Mouse (Mus musculus) kidney, embryonic 15.5 days (tissue): ENCODE measurements at regions not wholly inside any gene's neighbourhood (a gene's known extent, or its start where the extent isn't known, plus 50 kb on each side); places are given as distances from the start of the nearest gene placed in this dataset.

ENCODE experiments used
- ATAC-seq: fragments of 200-750 bp; cut with Nextera tagmentation; replicated peaks from 2 replicates; pipeline ENCODE4 v1.8.0; 2017; ENCODE audit warnings: moderate TSS enrichment; ENCODE audit not compliant: low FRiP score
- H3K27ac ChIP-seq: fragments of 300-500 bp; sonication (generic); 2 replicates; pipeline ENCODE4 v1.5.1; 2015; ENCODE audit warnings: mild to moderate bottlenecking, inconsistent platforms
- H3K27me3 ChIP-seq: fragments of 300-500 bp; sonication (generic); 2 replicates; pipeline ENCODE4 v1.6.1; 2015; ENCODE audit warnings: inconsistent platforms
- H3K36me3 ChIP-seq: fragments of 300-500 bp; sonication (generic); 2 replicates; pipeline ENCODE4 v1.6.1; 2015; ENCODE audit warnings: inconsistent platforms
- H3K4me1 ChIP-seq: fragments of 300-500 bp; sonication (generic); 2 replicates; pipeline ENCODE4 v1.6.1; 2015; ENCODE audit warnings: inconsistent platforms
- H3K4me2 ChIP-seq: fragments of 300-500 bp; sonication (generic); 2 replicates; pipeline ENCODE4 v1.6.1; 2015; ENCODE audit warnings: moderate library complexity, mild to moderate bottlenecking, inconsistent platforms
- H3K4me3 ChIP-seq: fragments of 300-500 bp; sonication (generic); replicated peaks from 2 replicates; pipeline ENCODE4 v1.5.1; 2015; ENCODE audit warnings: mild to moderate bottlenecking, inconsistent platforms
- H3K9ac ChIP-seq: fragments of 300-500 bp; sonication (generic); 2 replicates; pipeline ENCODE4 v1.6.1; 2015; ENCODE audit warnings: mild to moderate bottlenecking, inconsistent platforms
- H3K9me3 ChIP-seq: fragments of 300-500 bp; sonication (generic); replicated peaks from 2 replicates; pipeline ENCODE4 v1.6.1; 2016; ENCODE audit warnings: inconsistent platforms
- WGBS: fragments of 180-500 bp; shearing (Covaris S2); methylation state at CpG from one replicate; pipeline ENCODE4 v1.1.7; 2015; ENCODE audit warnings: mixed read lengths; 5-methylcytosine and 5-hydroxymethylcytosine counted together

DNA sequence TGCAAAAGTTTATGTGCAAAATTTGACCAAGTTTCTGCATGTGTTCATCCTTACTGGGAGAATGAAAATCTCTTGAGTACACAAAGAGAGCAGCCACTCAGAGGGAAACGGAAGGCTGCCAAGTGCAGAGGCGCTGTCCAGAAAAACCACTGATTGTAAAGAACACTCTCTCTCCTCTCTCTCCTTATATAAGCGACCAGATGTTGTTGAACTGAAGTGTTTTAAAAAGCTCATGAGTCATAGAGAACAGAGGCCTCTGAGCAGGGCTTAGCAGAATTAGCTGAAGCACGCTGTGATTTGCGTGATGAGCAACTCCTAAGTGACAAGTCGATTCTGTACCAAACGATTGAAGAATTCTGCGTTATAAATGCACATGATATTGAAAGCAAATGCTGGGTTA lies 68.5 kb upstream of the Arhgap21 start:
- no peak for ATAC-seq
- Histone ChIP-seq H3K4me3 (no peak overlapping the region), H3K9me3 (no peaks in the 10 kb centered on the region), H3K4me2 (no peak overlapping the region), H3K36me3 (no peaks in the 10 kb centered on the region), H3K9ac (no peak overlapping the region), H3K4me1 (no peaks in the 10 kb centered on the region), H3K27ac (no peak overlapping the region), H3K27me3 (no peaks in the 10 kb centered on the region)
- WGBS: 62% methylated on average over 8 of the region's 8 CpGs

DNA sequence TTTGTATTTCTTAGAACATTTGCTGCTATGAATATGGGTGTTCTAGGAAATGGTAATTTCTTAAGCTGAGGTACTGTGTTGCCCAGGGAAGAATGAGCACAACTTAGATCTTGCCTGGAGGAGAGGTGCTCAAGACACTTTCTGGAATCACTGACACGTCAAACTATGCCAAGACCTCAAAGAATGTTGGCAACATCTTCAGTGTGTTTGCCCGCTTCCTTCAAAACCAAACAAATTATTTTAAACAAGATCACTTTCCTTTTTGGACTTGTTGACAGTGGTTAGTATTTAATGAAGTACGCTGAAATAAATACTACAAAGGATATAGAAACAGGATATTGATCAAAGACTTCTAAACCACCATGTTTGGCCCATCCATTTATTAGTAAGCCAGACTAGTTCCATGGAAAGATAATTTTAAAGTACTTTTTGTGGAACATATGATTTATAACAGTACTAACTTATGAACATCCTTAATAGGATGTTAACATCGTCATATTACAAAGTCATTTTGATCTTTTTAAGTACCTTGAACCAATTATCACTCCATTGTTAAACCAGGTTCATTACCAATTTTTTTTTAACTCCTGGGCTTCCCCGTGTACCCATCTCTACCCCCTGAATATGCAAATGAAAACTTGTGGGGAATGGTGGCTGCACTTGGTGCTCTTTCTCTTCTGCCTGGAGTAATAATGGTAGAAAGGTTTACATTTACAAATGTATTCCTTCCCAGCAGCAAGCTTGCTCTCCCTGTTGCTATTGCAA lies 67.4 kb upstream of the Arhgap21 start:
- Histone ChIP-seq H3K27ac (no peak overlapping the region), H3K27me3 (no peaks in the 10 kb centered on the region), H3K4me1 (no peaks in the 10 kb centered on the region), H3K36me3 (no peaks in the 10 kb centered on the region), H3K4me3 (no peak overlapping the region), H3K4me2 (no peak overlapping the region), H3K9me3 (no peaks in the 10 kb centered on the region), H3K9ac (no peak overlapping the region)
- ATAC-seq: no peak
- WGBS: 78% methylated on average over 5 of the region's 5 CpGs

DNA sequence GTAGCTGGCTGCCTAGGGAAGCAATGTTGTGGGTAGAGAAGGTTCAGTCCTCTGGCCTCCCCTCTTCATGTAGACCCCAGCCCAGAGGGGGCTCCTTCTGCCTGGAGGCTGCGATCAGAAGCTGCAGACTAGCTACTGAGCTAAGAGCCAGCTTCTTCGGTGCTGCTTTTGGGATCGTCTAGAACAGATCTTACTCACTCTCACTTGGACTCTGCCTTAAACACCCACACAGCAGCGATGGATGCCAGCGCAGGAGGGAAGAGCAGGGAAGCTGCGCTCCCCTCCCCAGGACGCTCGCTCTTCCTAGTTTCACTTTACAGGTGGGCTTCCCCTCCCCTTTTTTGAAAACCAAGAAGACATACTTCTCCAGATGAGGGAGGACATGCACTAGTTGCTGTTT lies 66.0 kb upstream of the Arhgap21 start:
- peak overlapping the region; percentile 15; the same call in 1 of the 2 replicates for H3K4me3 ChIP-seq
- H3K27ac ChIP-seq: no peak overlapping the region
- peak overlapping the region; percentile 17 for H3K4me2 ChIP-seq
- no peaks in the 10 kb centered on the region for H3K36me3 ChIP-seq
- H3K27me3 ChIP-seq: no peaks in the 10 kb centered on the region
- no peaks in the 10 kb centered on the region for H3K9me3 ChIP-seq
- 44% methylated on average over 8 of the region's 8 CpGs for WGBS
- no peaks in the 10 kb centered on the region for H3K4me1 ChIP-seq
- no peak for ATAC-seq
- no peak overlapping the region for H3K9ac ChIP-seq

DNA sequence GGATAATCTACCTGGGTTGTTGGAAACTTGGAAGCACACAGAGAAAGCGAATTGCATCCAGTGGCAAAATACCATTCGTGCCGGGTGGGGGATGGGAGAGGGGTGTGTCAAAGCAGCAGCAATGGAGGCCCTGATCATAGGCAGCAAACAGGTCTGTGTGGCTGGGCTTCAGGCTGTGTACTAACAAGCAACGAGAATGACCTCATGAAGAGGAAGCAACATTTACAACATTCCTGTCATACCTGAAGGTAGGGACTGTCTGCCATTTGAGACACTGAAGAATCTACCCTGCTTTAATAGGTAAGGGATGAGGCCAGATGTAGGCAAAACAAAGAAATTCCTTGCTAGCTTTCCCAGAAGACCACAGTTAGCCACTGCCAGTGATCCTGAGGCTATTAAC lies 62.0 kb upstream of the Arhgap21 start:
- H3K4me3 ChIP-seq: no peak overlapping the region
- no peaks in the 10 kb centered on the region for H3K27me3 ChIP-seq
- no peak overlapping the region for H3K9ac ChIP-seq
- 74% methylated on average over 4 of the region's 4 CpGs for WGBS
- H3K36me3 ChIP-seq: no peaks in the 10 kb centered on the region
- no peak overlapping the region for H3K27ac ChIP-seq
- H3K9me3 ChIP-seq: no peaks in the 10 kb centered on the region
- no peaks in the 10 kb centered on the region for H3K4me1 ChIP-seq
- no peak overlapping the region for H3K4me2 ChIP-seq
- no peak for ATAC-seq

DNA sequence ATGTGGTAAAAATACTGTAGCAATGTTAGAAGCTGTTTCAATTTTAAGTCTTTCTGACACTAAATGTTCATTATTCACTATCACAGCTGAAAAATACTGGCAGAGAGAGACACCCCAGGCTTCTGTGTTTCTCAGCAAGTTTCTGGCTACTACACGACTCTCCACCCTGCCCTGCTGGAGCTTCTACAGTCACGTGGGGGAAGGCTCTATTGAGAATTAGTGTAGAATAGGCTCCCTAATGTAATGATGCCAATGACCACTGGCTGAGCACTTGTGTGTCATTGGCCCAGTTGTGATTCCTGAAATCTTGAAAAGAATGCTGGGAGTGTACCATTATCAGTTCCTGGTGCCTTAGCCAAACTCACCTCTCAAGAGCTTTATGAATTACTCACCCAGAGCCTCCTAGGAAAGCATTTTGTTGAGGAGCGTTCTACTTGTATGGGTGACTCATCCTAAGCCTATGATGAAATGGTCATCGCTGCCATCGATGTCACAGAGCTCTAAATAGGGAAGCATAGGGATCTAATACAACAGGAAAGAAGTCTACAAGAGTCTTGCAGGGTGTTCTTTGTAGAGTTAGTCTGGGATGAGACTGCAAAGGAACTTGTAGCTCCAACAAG lies 60.8 kb upstream of the Arhgap21 start:
- Histone ChIP-seq H3K36me3 (no peaks in the 10 kb centered on the region), H3K27me3 (no peaks in the 10 kb centered on the region), H3K4me3 (no peak overlapping the region), H3K9ac (no peak overlapping the region), H3K4me1 (no peaks in the 10 kb centered on the region), H3K4me2 (no peak overlapping the region), H3K9me3 (no peaks in the 10 kb centered on the region), H3K27ac (no peak overlapping the region)
- ATAC-seq: no peak
- 80% methylated on average over 5 of the region's 5 CpGs for WGBS

DNA sequence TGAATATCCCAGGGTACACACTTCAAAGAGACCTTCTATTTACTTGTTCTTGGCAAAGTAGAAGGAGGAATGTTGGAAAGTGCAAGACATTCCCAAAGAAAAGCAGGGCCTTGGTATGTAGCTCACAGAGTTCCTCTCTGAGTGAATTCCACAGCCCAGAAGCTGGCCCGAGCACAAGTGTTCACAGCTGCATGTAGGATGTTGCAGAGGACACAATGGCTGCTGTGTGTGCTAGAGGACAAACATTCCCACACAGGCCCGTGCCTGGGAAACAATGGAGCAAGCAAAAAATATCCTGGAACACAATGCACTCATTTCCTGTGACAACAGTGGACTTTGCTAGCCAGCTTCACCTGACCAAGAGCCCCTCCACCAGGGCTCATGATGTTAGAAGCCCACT lies 59.9 kb upstream of the Arhgap21 start:
- Histone ChIP-seq H3K27ac (no peak overlapping the region), H3K4me1 (no peaks in the 10 kb centered on the region), H3K27me3 (no peaks in the 10 kb centered on the region), H3K36me3 (no peaks in the 10 kb centered on the region), H3K9me3 (no peaks in the 10 kb centered on the region), H3K4me2 (no peak overlapping the region), H3K9ac (no peak overlapping the region), H3K4me3 (no peak overlapping the region)
- ATAC-seq: no peak
- WGBS: 55% methylated on average over 2 of the region's 2 CpGs

DNA sequence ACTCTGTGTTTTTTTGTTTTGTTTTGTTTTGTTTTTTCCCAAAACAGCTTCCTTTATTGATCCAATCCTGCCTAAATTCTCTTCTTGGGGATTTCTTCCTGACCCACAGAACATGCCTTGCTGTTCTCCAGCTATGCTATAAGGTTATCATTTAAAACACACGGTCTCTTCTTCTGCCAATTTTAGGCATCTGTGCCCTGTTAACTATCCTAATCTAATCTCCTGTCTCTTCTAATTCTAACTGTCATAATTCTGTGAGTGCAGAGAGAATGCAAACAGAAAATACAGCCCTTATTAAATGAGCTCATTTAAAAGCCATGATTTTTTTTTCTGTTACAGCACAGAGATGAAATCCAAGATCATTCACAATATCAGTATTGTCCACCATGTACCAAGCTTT lies 49.9 kb upstream of the Arhgap21 start:
- H3K27me3 ChIP-seq: no peaks in the 10 kb centered on the region
- H3K27ac ChIP-seq: no peak overlapping the region
- no peaks in the 10 kb centered on the region for H3K36me3 ChIP-seq
- no peak overlapping the region for H3K4me3 ChIP-seq
- 75% methylated on average over 1 of the region's 1 CpGs for WGBS
- no peaks in the 10 kb centered on the region for H3K9me3 ChIP-seq
- no peak for ATAC-seq
- H3K4me2 ChIP-seq: no peak overlapping the region
- no peak overlapping the region for H3K9ac ChIP-seq
- no peaks in the 10 kb centered on the region for H3K4me1 ChIP-seq
